Mouse (Mus musculus): ENCODE measurements around the gene Ech1. TPM values are rescaled to one million over a fixed set of nuclear protein-coding genes. Genes with fewer than 3 reads are reported as not detected.

The Ech1 gene
- total and polyA plus RNA-seq, 3 experiments, result 74.7 to 99.5 TPM; not detected in 1

- H3K9ac ChIP-seq (ENCODE audit: control insufficient read depth, low read depth, low read length, poor library complexity, severe bottlenecking), result peak overlapping the region; percentile 44
- TF ChIP-seq TCF12 (IDR thresholded peaks at IDR 0.05; ENCODE audit: low read depth, low read length), result peak; percentile 8; the same call in 1 of the 2 replicates
- peak; percentile 25 to 44; a peak in 1 of 4 replicates for TF ChIP-seq EP300 (IDR thresholded peaks at IDR 0.05; ENCODE audit: low read depth in 1 of 2, low read length in 2 of 2)
- no peak for TF ChIP-seq POLR2AphosphoS2 (IDR thresholded peaks at IDR 0.05; ENCODE audit: low read length)
- TF ChIP-seq MYC (IDR thresholded peaks at IDR 0.05; ENCODE audit: low read depth, low read length), result no peak
- no peak for TF ChIP-seq ZC3H11A (IDR thresholded peaks at IDR 0.05; ENCODE audit: low read depth, low read length)
- TF ChIP-seq POLR2AphosphoS5 (IDR thresholded peaks at IDR 0.05; ENCODE audit: borderline replicate concordance, low read depth, low read length), result no peak
- no peak for TF ChIP-seq RCOR1 (IDR thresholded peaks at IDR 0.05; ENCODE audit: low read depth, low read length)
- TF ChIP-seq TBP (IDR thresholded peaks at IDR 0.05; ENCODE audit: low read depth, low read length), result no peak
- no peak for TF ChIP-seq ZMIZ1 (IDR thresholded peaks at IDR 0.05; ENCODE audit: low read depth, low read length)
- TF ChIP-seq NELFE (IDR thresholded peaks at IDR 0.05; ENCODE audit: low read depth, low read length), result 0 out of 2 replicates have a peak, but pooled peaks have one; percentile 31
- TF ChIP-seq GATA1 (IDR thresholded peaks at IDR 0.05; ENCODE audit: low read depth, low read length), result peak; percentile 50; the same call in 1 of the 2 replicates
- no peak for TF ChIP-seq E2F4 (IDR thresholded peaks at IDR 0.05; ENCODE audit: borderline replicate concordance, low read depth, low read length)
- peak; percentile 74 for TF ChIP-seq BHLHE40 (IDR thresholded peaks at IDR 0.05; ENCODE audit: borderline replicate concordance, low read depth, low read length)
- no peak for TF ChIP-seq CHD2 (IDR thresholded peaks at IDR 0.05; ENCODE audit: low read length)
- 0 out of 2 replicates have a peak, but pooled peaks have one; percentile 16 for TF ChIP-seq HCFC1 (IDR thresholded peaks at IDR 0.05; ENCODE audit: low read depth, low read length)
- no peak for TF ChIP-seq MAFK (IDR thresholded peaks at IDR 0.05; ENCODE audit: borderline replicate concordance, low read depth, low read length)
- no peak; the same call in 1 of the 2 replicates for TF ChIP-seq MXI1 (IDR thresholded peaks at IDR 0.05; ENCODE audit: low read depth, low read length)
- TF ChIP-seq RAD21 (IDR thresholded peaks at IDR 0.05; ENCODE audit: low read depth, low read length), result no peak
- no peak for TF ChIP-seq ZNF384 (IDR thresholded peaks at IDR 0.05; ENCODE audit: low read depth, low read length)
- TF ChIP-seq SIN3A (IDR thresholded peaks at IDR 0.05; ENCODE audit: low read length), result 0 out of 2 replicates have a peak, but pooled peaks have one; percentile 16
- no peak for TF ChIP-seq USF1 (IDR thresholded peaks at IDR 0.05; ENCODE audit: low read depth, low read length)
- TF ChIP-seq GABPA (IDR thresholded peaks at IDR 0.05; ENCODE audit: low read depth, low read length), result no peak
- no peak for TF ChIP-seq MEF2A (IDR thresholded peaks at IDR 0.05; ENCODE audit: extremely low read depth, insufficient replicate concordance, low read depth, low read length, poor library complexity, severe bottlenecking)
- TF ChIP-seq POLR2A (IDR thresholded peaks at IDR 0.05; ENCODE audit: control insufficient read depth in 1 of 2, insufficient read depth in 1 of 2, low read depth in 1 of 2, low read length in 2 of 2, poor library complexity in 1 of 2), result 0 out of 4 replicates have a peak, but pooled peaks of 1 of the 2 experiments have one; percentile 31
- 0 out of 2 replicates have a peak, but pooled peaks have one; percentile 28 for TF ChIP-seq MAZ (IDR thresholded peaks at IDR 0.05; ENCODE audit: low read depth, low read length)
- no peak for TF ChIP-seq KAT2A (conservative IDR thresholded peaks at IDR 0.05; ENCODE audit: low read depth, low read length)
- TF ChIP-seq NRF1 (IDR thresholded peaks at IDR 0.05; ENCODE audit: insufficient read depth, low read depth, low read length, poor library complexity, severe bottlenecking), result no peak
- TF ChIP-seq ELF1 (IDR thresholded peaks at IDR 0.05; ENCODE audit: low read depth, low read length), result no peak
- no peak for TF ChIP-seq SMC3 (IDR thresholded peaks at IDR 0.05; ENCODE audit: low read depth, low read length)
- TF ChIP-seq MYB (IDR thresholded peaks at IDR 0.05; ENCODE audit: low read depth, low read length), result no peak
- no peak for TF ChIP-seq ZKSCAN1 (IDR thresholded peaks at IDR 0.05; ENCODE audit: low read depth, low read length)
- no peak for TF ChIP-seq MAX (IDR thresholded peaks at IDR 0.05; ENCODE audit: low read length)
- TF ChIP-seq USF2 (IDR thresholded peaks at IDR 0.05; ENCODE audit: borderline replicate concordance in 1 of 2, insufficient read depth in 1 of 2, low read depth in 1 of 2, low read length in 2 of 2), result no peak
- peak; percentile 36; the same call in 1 of the 2 replicates for TF ChIP-seq ETS1 (IDR thresholded peaks at IDR 0.05; ENCODE audit: low read depth, low read length)
- TF ChIP-seq TAL1 (IDR thresholded peaks at IDR 0.05; ENCODE audit: low read length), result peak; percentile 25; the same call in 1 of the 2 replicates
- no peak for TF ChIP-seq CTCF (IDR thresholded peaks at IDR 0.05 in 2 of 3, conservative IDR thresholded peaks at IDR 0.05 in 1 of 3; ENCODE audit: control insufficient read depth in 1 of 3, insufficient read depth in 1 of 3, low read depth in 2 of 3, low read length in 3 of 3, poor library complexity in 1 of 3, severe bottlenecking in 1 of 3)
Observed at GRCm38 (mm10) chr7:28802846-28803588, 22.0 kb upstream of the Ech1 start.

More at GRCm38 (mm10) chr7:28802846-28803588, 22.0 kb upstream of the Ech1 start:
- no peaks in the 10 kb centered on the region; the same call in 1 of the 2 replicates for H3K79me2 ChIP-seq (ENCODE audit: control insufficient read depth, insufficient read depth, low read length, poor library complexity)
- H3K9me3 ChIP-seq (replicated peaks; ENCODE audit: insufficient read depth, low read length), result no peaks in the 10 kb centered on the region
- H3K27me3 ChIP-seq (ENCODE audit: control insufficient read depth in 1 of 2, insufficient read depth in 2 of 2, low read length in 2 of 2), result no peaks in the 10 kb centered on the region
- DNase-seq (ENCODE audit: low read depth, low spot score), result peak; percentile 75
- peaks cover 18 to 24% of the 10 kb centered on the region in 2 experiments for H3K4me1 ChIP-seq (ENCODE audit: control insufficient read depth in 1 of 2, insufficient read depth in 2 of 2, low read length in 2 of 2)
- H3K27ac ChIP-seq (ENCODE audit: control insufficient read depth, low read depth, low read length), result peak overlapping the region; percentile 72
- peaks cover 0 to 24% of the 10 kb centered on the region in 2 experiments; a peak in 2 of 4 replicates for H3K36me3 ChIP-seq (ENCODE audit: control insufficient read depth in 1 of 2, insufficient read depth in 2 of 2, low read length in 2 of 2)
- H3K4me3 ChIP-seq (ENCODE audit: control insufficient read depth in 1 of 2, insufficient read depth in 1 of 2, low read depth in 2 of 2, low read length in 2 of 2), result no peak overlapping the region
